Comparison of ENCODE assay signal across 10 mouse cellular contexts in genomic region chr16:30530815-30531214, GRCm38 (mm10). TPM values are rescaled to one million over a fixed set of nuclear protein-coding genes. Genes with fewer than 3 reads are reported as not detected.
DNase-seq lines count a peak whose midpoint lies in the region; ATAC-seq and TF ChIP-seq lines count a peak whose summit lies in the region.
"Had no signal": no experiment of that assay in that cellular context is flagged by ENCODE, and none has a peak within 500 bp of the region (broad histone marks: within the 10 kb centered on the region; RNA-seq: fewer than 3 reads in every experiment).

No protein-coding gene starts in this region.

- no peaks in the 10 kb centered on the region for H3K27me3 ChIP-seq in hindbrain, embryonic 11.5 days (ENCODE audit: control insufficient read depth, insufficient read depth, low read length)
- no peaks in the 10 kb centered on the region for H3K27me3 ChIP-seq in hindbrain, embryonic 10.5 days (ENCODE audit: insufficient read depth, poor library complexity, severe bottlenecking)
- no peaks in the 10 kb centered on the region for H3K27me3 ChIP-seq in neural tube, embryonic 14.5 days (ENCODE audit: control insufficient read depth, insufficient read depth, low read length)
- H3K27me3 ChIP-seq in neural tube, embryonic 15.5 days (replicated peaks), result no peaks in the 10 kb centered on the region
- no peaks in the 10 kb centered on the region for H3K27me3 ChIP-seq in small intestine, adult 2 months (ENCODE audit: control insufficient read depth, insufficient read depth, low read length)

- intact Hi-C loops in left cerebral cortex, postnatal 36 days (cut with DNase I), result no loop called here

- H3K4me2 ChIP-seq in hindbrain, embryonic 11.5 days (replicated peaks; ENCODE audit: low read depth, low read length), result no peak overlapping the region
- H3K4me2 ChIP-seq in neural tube, embryonic 14.5 days (ENCODE audit: low read depth, low read length), result no peak overlapping the region
- no peak overlapping the region for H3K4me2 ChIP-seq in neural tube, embryonic 15.5 days

- H3K4me3 ChIP-seq in hindbrain, embryonic 11.5 days (ENCODE audit: low read depth, low read length), result no peak overlapping the region
- no peak overlapping the region for H3K4me3 ChIP-seq in hindbrain, embryonic 10.5 days
- H3K4me3 ChIP-seq in neural tube, embryonic 14.5 days (ENCODE audit: low read depth, low read length), result no peak overlapping the region
- H3K4me3 ChIP-seq in neural tube, embryonic 15.5 days (replicated peaks), result no peak overlapping the region
- no peak overlapping the region for H3K4me3 ChIP-seq in small intestine, adult 2 months (ENCODE audit: low read depth, low read length)
- H3K4me3 ChIP-seq: megakaryocyte, embryonic 14.5 days had no signal

- peak; percentile 57 for DNase-seq in hindbrain, embryonic 11.5 days (ENCODE audit: low spot score)
- DNase-seq in hindbrain, embryonic 10.5 days (ENCODE audit: low spot score), result no peak
- DNase-seq in adipocyte (ENCODE audit: low spot score), result peak; percentile 66
- DNase-seq in ovary, adult 18-20 months (ENCODE audit: low spot score), result no peak
- DNase-seq in left cerebral cortex, postnatal 36 days (ENCODE audit: low spot score in 2 of 2), result no peak
- DNase-seq: right cerebral cortex, postnatal 25 days had no signal

- no peaks in the 10 kb centered on the region for H3K4me1 ChIP-seq in hindbrain, embryonic 11.5 days (replicated peaks; ENCODE audit: control insufficient read depth, insufficient read depth, low read length)
- H3K4me1 ChIP-seq in hindbrain, embryonic 10.5 days (replicated peaks), result peaks cover 6% of the 10 kb centered on the region; the same call in 1 of the 2 replicates
- H3K4me1 ChIP-seq in neural tube, embryonic 14.5 days (ENCODE audit: control insufficient read depth, insufficient read depth, low read length), result no peaks in the 10 kb centered on the region
- peaks cover 5% of the 10 kb centered on the region; the same call in 1 of the 2 replicates for H3K4me1 ChIP-seq in neural tube, embryonic 15.5 days
- peaks cover 3% of the 10 kb centered on the region for H3K4me1 ChIP-seq in small intestine, adult 2 months (ENCODE audit: control insufficient read depth, insufficient read depth, insufficient read length, low read length)

- H3K9ac ChIP-seq in hindbrain, embryonic 11.5 days (ENCODE audit: low read depth, low read length), result no peak overlapping the region
- H3K9ac ChIP-seq in neural tube, embryonic 14.5 days (replicated peaks; ENCODE audit: low read depth, low read length), result no peak overlapping the region
- H3K9ac ChIP-seq in neural tube, embryonic 15.5 days (replicated peaks), result no peak overlapping the region

- TF ChIP-seq CTCF in small intestine, adult 2 months (IDR thresholded peaks at IDR 0.05; ENCODE audit: extremely low read depth, insufficient read length, insufficient replicate concordance, low read depth, low read length), result peak; percentile 49; the same call in 1 of the 2 replicates

- H3K9me3 ChIP-seq in hindbrain, embryonic 11.5 days (ENCODE audit: control insufficient read depth, low read length), result no peaks in the 10 kb centered on the region
- no peaks in the 10 kb centered on the region for H3K9me3 ChIP-seq in hindbrain, embryonic 10.5 days
- no peaks in the 10 kb centered on the region for H3K9me3 ChIP-seq in neural tube, embryonic 14.5 days (ENCODE audit: control insufficient read depth, low read length)
- H3K9me3 ChIP-seq in neural tube, embryonic 15.5 days (replicated peaks), result no peaks in the 10 kb centered on the region
- H3K9me3 ChIP-seq: megakaryocyte, embryonic 14.5 days had no signal

- H3K27ac ChIP-seq in hindbrain, embryonic 11.5 days (ENCODE audit: low read depth, low read length), result no peak overlapping the region
- no peak overlapping the region for H3K27ac ChIP-seq in hindbrain, embryonic 10.5 days
- H3K27ac ChIP-seq in neural tube, embryonic 14.5 days (ENCODE audit: low read depth, low read length), result no peak overlapping the region
- H3K27ac ChIP-seq in neural tube, embryonic 15.5 days (replicated peaks), result no peak overlapping the region
- no peak overlapping the region for H3K27ac ChIP-seq in small intestine, adult 2 months (ENCODE audit: insufficient read depth, low read depth, low read length)

- ATAC-seq in hindbrain, embryonic 11.5 days (ENCODE audit: low FRiP score), result no peak
- peak; percentile 25; the same call in 1 of the 2 replicates for ATAC-seq in neural tube, embryonic 14.5 days (ENCODE audit: low read depth)
- no peak for ATAC-seq in neural tube, embryonic 15.5 days (ENCODE audit: low FRiP score)

- WGBS in hindbrain, embryonic 11.5 days, result 66% methylated on average over 4 of the region's 4 CpGs
- WGBS in hindbrain, embryonic 10.5 days, result 48% methylated on average over 4 of the region's 4 CpGs
- 51% methylated on average over 4 of the region's 4 CpGs for WGBS in neural tube, embryonic 14.5 days
- 49% methylated on average over 4 of the region's 4 CpGs for WGBS in neural tube, embryonic 15.5 days
- 44% methylated on average over 4 of the region's 4 CpGs for WGBS in small intestine, adult 2 months

- TF ChIP-seq POLR2A in small intestine, adult 2 months (IDR thresholded peaks at IDR 0.05; ENCODE audit: low read depth, low read length), result no peak

- H3K36me3 ChIP-seq in hindbrain, embryonic 11.5 days (ENCODE audit: control insufficient read depth, insufficient read depth, low read length), result no peaks in the 10 kb centered on the region
- peaks cover 39% of the 10 kb centered on the region for H3K36me3 ChIP-seq in hindbrain, embryonic 10.5 days
- peaks cover 7% of the 10 kb centered on the region; the same call in 1 of the 2 replicates for H3K36me3 ChIP-seq in neural tube, embryonic 14.5 days (ENCODE audit: control insufficient read depth, insufficient read depth, low read length)
- H3K36me3 ChIP-seq in neural tube, embryonic 15.5 days, result peaks cover 27% of the 10 kb centered on the region
- H3K36me3 ChIP-seq in small intestine, adult 2 months (ENCODE audit: control insufficient read depth, insufficient read depth, low read length), result no peaks in the 10 kb centered on the region

RNA-seq across cellular contexts. Expression of gene Tmem44, which starts 19.8 kb away (rescaled TPM):
- 30.9 and 32.0 TPM in 2 replicates for polyA plus RNA-seq in hindbrain, embryonic 11.5 days (2014; fragmentation: Nextera tagmentation; extraction: Ambion mirVana)
- polyA plus RNA-seq in hindbrain, embryonic 10.5 days (2016; fragmentation: Nextera tagmentation; extraction: Ambion mirVana), result 22.8 and 39.3 TPM in 2 replicates
- 65.0 and 73.8 TPM in 2 replicates for polyA plus RNA-seq in neural tube, embryonic 14.5 days (2014; fragmentation: Nextera tagmentation; extraction: Ambion mirVana)
- polyA plus RNA-seq in neural tube, embryonic 15.5 days (2015; fragmentation: Nextera tagmentation; extraction: Ambion mirVana), result 57.5 and 64.7 TPM in 2 replicates
- 1.2 and 3.0 TPM in 2 replicates for polyA plus RNA-seq in small intestine, adult 2 months (2012; rRNA removed)
- 10 to 100 TPM; 68.1 to 71.7 TPM for total RNA-seq in left cerebral cortex, postnatal 36 days (2021)

RNA-seq across cellular contexts. Expression of gene Lsg1, which starts 56.6 kb away (rescaled TPM):
- polyA plus RNA-seq in hindbrain, embryonic 11.5 days (2014; fragmentation: Nextera tagmentation; extraction: Ambion mirVana), result 73.4 and 85.1 TPM in 2 replicates
- 74.5 and 78.5 TPM in 2 replicates for polyA plus RNA-seq in hindbrain, embryonic 10.5 days (2016; fragmentation: Nextera tagmentation; extraction: Ambion mirVana)
- 43.9 and 49.0 TPM in 2 replicates for polyA plus RNA-seq in neural tube, embryonic 14.5 days (2014; fragmentation: Nextera tagmentation; extraction: Ambion mirVana)
- 44.1 and 50.9 TPM in 2 replicates for polyA plus RNA-seq in neural tube, embryonic 15.5 days (2015; fragmentation: Nextera tagmentation; extraction: Ambion mirVana)
- 2.6 and 5.5 TPM in 2 replicates for polyA plus RNA-seq in small intestine, adult 2 months (2012; rRNA removed)
- total RNA-seq in left cerebral cortex, postnatal 36 days (2021), result 10 to 100 TPM; 20.4 to 21.8 TPM

Comparison
In these comparisons a context has a peak if more than half of its experiments do, and no peak if none do; other contexts are left out.
1. DNase-seq: peak in hindbrain, embryonic 11.5 days (single experiment) and adipocyte (single experiment); none in hindbrain, embryonic 10.5 days (single experiment), ovary, adult 18-20 months (single experiment) and left cerebral cortex, postnatal 36 days (0 of 2).